8 mouse cellular contexts compared by ENCODE assay signal in genomic region chr11:117414871-117415323, GRCm38 (mm10).
DNase-seq lines count a peak whose midpoint lies in the region; ATAC-seq lines count a peak whose summit lies in the region.

No protein-coding gene starts in this region.

- DNase-seq in left cerebral cortex, postnatal 25 days (ENCODE audit: low spot score in 2 of 2), result peak; percentile 29 to 34
- DNase-seq in left cerebral cortex, postnatal 4 days, result no peak
- peak; percentile 98 for DNase-seq in heart, adult 11 months
- DNase-seq in layer of hippocampus, postnatal 36 days, result no peak

- H3K27me3 ChIP-seq in intestine, embryonic 15.5 days (replicated peaks), result peaks cover 20% of the 10 kb centered on the region
- peaks cover 44% of the 10 kb centered on the region for H3K27me3 ChIP-seq in liver, embryonic 16.5 days (ENCODE audit: control insufficient read depth, insufficient read depth, low read depth, low read length)
- peaks cover 22% of the 10 kb centered on the region; the same call in 1 of the 2 replicates for H3K27me3 ChIP-seq in neural tube, embryonic 15.5 days (replicated peaks)

- WGBS in intestine, embryonic 15.5 days, result under 1% methylated on average over 21 of the region's 21 CpGs
- 1% methylated on average over 21 of the region's 21 CpGs for WGBS in liver, embryonic 16.5 days (ENCODE audit: insufficient replicate concordance)
- WGBS in neural tube, embryonic 15.5 days, result under 1% methylated on average over 21 of the region's 21 CpGs

- H3K4me2 ChIP-seq in intestine, embryonic 15.5 days (replicated peaks), result peak overlapping the region; percentile 78
- peak overlapping the region; percentile 38 for H3K4me2 ChIP-seq in liver, embryonic 16.5 days (ENCODE audit: low read depth, low read length)
- H3K4me2 ChIP-seq in neural tube, embryonic 15.5 days, result peak overlapping the region; percentile 60

- intact Hi-C loops in left cerebral cortex, postnatal 25 days (cut with DNase I), result no loop called here
- intact Hi-C loops in left cerebral cortex, postnatal 4 days (cut with DNase I), result no loop called here

- peak overlapping the region; percentile 32 for H3K4me3 ChIP-seq in brown adipose tissue, adult 24 weeks (ENCODE audit: insufficient read depth, low read depth, low read length)
- peak overlapping the region; percentile 33 for H3K4me3 ChIP-seq in intestine, embryonic 15.5 days (replicated peaks)
- peak overlapping the region; percentile 25 for H3K4me3 ChIP-seq in liver, embryonic 16.5 days (ENCODE audit: low read depth, low read length)
- peak overlapping the region; percentile 28 for H3K4me3 ChIP-seq in neural tube, embryonic 15.5 days (replicated peaks)

- peak; percentile 72 for ATAC-seq in intestine, embryonic 15.5 days
- no peak for ATAC-seq in liver, embryonic 16.5 days (ENCODE audit: low read depth)
- ATAC-seq in neural tube, embryonic 15.5 days (ENCODE audit: low FRiP score), result peak; percentile 54

- H3K36me3 ChIP-seq in intestine, embryonic 15.5 days, result no peaks in the 10 kb centered on the region
- no peaks in the 10 kb centered on the region for H3K36me3 ChIP-seq in liver, embryonic 16.5 days (ENCODE audit: control insufficient read depth, insufficient read depth)
- no peaks in the 10 kb centered on the region for H3K36me3 ChIP-seq in neural tube, embryonic 15.5 days

- peaks cover 9% of the 10 kb centered on the region; the same call in 1 of the 2 replicates for H3K4me1 ChIP-seq in brown adipose tissue, adult 24 weeks (ENCODE audit: control insufficient read depth, insufficient read depth, insufficient read length, low read length)
- H3K4me1 ChIP-seq in intestine, embryonic 15.5 days (replicated peaks), result peaks cover 26% of the 10 kb centered on the region
- H3K4me1 ChIP-seq in liver, embryonic 16.5 days (ENCODE audit: control insufficient read depth, low read depth, low read length), result peaks cover 3% of the 10 kb centered on the region
- peaks cover 45% of the 10 kb centered on the region for H3K4me1 ChIP-seq in neural tube, embryonic 15.5 days

- H3K9ac ChIP-seq in intestine, embryonic 15.5 days, result peak overlapping the region; percentile 17; the same call in 1 of the 2 replicates
- H3K9ac ChIP-seq in liver, embryonic 16.5 days (ENCODE audit: low read depth, low read length), result no peak overlapping the region
- H3K9ac ChIP-seq in neural tube, embryonic 15.5 days (replicated peaks), result peak overlapping the region; percentile 6; the same call in 1 of the 2 replicates

- no peaks in the 10 kb centered on the region for H3K9me3 ChIP-seq in intestine, embryonic 15.5 days
- no peaks in the 10 kb centered on the region for H3K9me3 ChIP-seq in liver, embryonic 16.5 days (replicated peaks; ENCODE audit: control insufficient read depth, low read length)
- H3K9me3 ChIP-seq in neural tube, embryonic 15.5 days (replicated peaks), result no peaks in the 10 kb centered on the region

- no peak overlapping the region for H3K27ac ChIP-seq in brown adipose tissue, adult 24 weeks (replicated peaks; ENCODE audit: low read depth, low read length)
- no peak overlapping the region for H3K27ac ChIP-seq in intestine, embryonic 15.5 days
- H3K27ac ChIP-seq in liver, embryonic 16.5 days (ENCODE audit: low read length), result no peak overlapping the region
- H3K27ac ChIP-seq in neural tube, embryonic 15.5 days (replicated peaks), result peak overlapping the region; percentile 73

Comparison
In these comparisons a context has a peak if more than half of its experiments do, and no peak if none do; other contexts are left out.
1. DNase-seq: peak in left cerebral cortex, postnatal 25 days (2 of 2) and heart, adult 11 months (single experiment); none in left cerebral cortex, postnatal 4 days (single experiment) and layer of hippocampus, postnatal 36 days (0 of 2).
2. Peak in every context shown above with its lines, with median percentiles within 50 percentile points of each other: H3K4me3 ChIP-seq and H3K4me2 ChIP-seq.